Mouse (Mus musculus): ENCODE data around the gene Ppp4r3a. TPM values are rescaled to one million over a fixed set of nuclear protein-coding genes. Genes with fewer than 3 reads are reported as not detected.
"Not testable (repeated sequence)": the region's sequence is repeated elsewhere in the genome, so short reads cannot be mapped to it uniquely, and the experiment has no call there.

Gene Ppp4r3a
- polyA plus RNA-seq (2015; fragmentation: Nextera tagmentation; extraction: Ambion mirVana) = 39.4 and 41.3 TPM in 2 replicates

- peak within 1 kb of the TSS; percentile 98 for H3K9ac ChIP-seq
- WGBS = under 1% methylated on average over 88 of the region's 90 CpGs
These were observed at the start of gene Ppp4r3a for GRCm38 (mm10) chr12:101083076-101083838. Ppp4r3a (minus strand) TSS chr12:101083702.

GRCm38 (mm10) chr12:101123013-101123412 is 39.5 kb upstream of the Ppp4r3a start:
- no peak for ATAC-seq (ENCODE audit: borderline replicate concordance, extremely low read depth, low FRiP score, low TSS enrichment)
- no peaks in the 10 kb centered on the region for H3K4me1 ChIP-seq
- H3K9ac ChIP-seq = no peak overlapping the region
- no peak overlapping the region for H3K4me3 ChIP-seq
- no peak overlapping the region for H3K4me2 ChIP-seq
- no peaks in the 10 kb centered on the region for H3K36me3 ChIP-seq
- no peaks in the 10 kb centered on the region for H3K27me3 ChIP-seq
- H3K27ac ChIP-seq = no peak overlapping the region
- WGBS = 16% methylated on average over 1 of the region's 1 CpGs
- H3K9me3 ChIP-seq = no peaks in the 10 kb centered on the region

More at GRCm38 (mm10) chr12:101083076-101083838, at the start of gene Ppp4r3a:
- Histone ChIP-seq H3K27me3 (no peaks in the 10 kb centered on the region), H3K4me1 (peaks cover 20% of the 10 kb centered on the region), H3K4me2 (peak within 1 kb of the TSS; percentile 85), H3K36me3 (peaks cover 3% of the 10 kb centered on the region; the same call in 1 of the 2 replicates), H3K27ac (peak within 1 kb of the TSS; percentile 100), H3K4me3 (peak within 1 kb of the TSS; percentile 83), H3K9me3 (no peaks in the 10 kb centered on the region)
- ATAC-seq (ENCODE audit: borderline replicate concordance, extremely low read depth, low FRiP score, low TSS enrichment) = peak; percentile 97

DNA sequence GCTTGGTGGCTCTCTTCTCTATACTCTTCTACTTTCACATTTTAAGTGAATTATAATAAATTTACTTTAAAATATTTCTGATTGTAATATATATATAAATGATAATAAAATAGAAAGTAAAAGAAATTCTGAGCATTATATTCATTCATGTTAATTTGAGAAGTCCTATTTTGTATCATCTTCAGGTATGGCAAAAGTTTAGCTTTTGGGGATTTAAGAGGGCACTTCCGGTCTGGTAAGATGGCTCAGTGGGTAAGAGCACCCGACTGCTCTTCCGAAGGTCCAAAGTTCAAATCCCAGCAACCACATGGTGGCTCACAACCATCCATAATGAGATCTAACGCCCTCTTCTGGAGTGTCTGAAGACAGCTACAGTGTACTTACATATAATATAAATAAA is 38.6 kb upstream of the Ppp4r3a start:
- H3K27me3 ChIP-seq; H3K27ac ChIP-seq; H3K4me2 ChIP-seq; H3K4me1 ChIP-seq; H3K9ac ChIP-seq; H3K36me3 ChIP-seq; H3K9me3 ChIP-seq; H3K4me3 ChIP-seq; ATAC-seq (ENCODE audit: borderline replicate concordance, extremely low read depth, low FRiP score, low TSS enrichment): not testable (repeated sequence)
- 60% methylated on average over 4 of the region's 4 CpGs for WGBS

- not testable (repeated sequence) for H3K36me3 ChIP-seq; ATAC-seq (ENCODE audit: borderline replicate concordance, extremely low read depth, low FRiP score, low TSS enrichment)
- 71% methylated on average over 3 of the region's 3 CpGs for WGBS
These were observed 26.5 kb upstream of the Ppp4r3a start for GRCm38 (mm10) chr12:101109794-101110585.

GRCm38 (mm10) chr12:101107722-101108121 is 24.2 kb upstream of the Ppp4r3a start:
- Histone ChIP-seq H3K9ac (no peak overlapping the region), H3K36me3 (no peaks in the 10 kb centered on the region), H3K4me3 (no peak overlapping the region), H3K27me3 (no peaks in the 10 kb centered on the region), H3K4me1 (no peaks in the 10 kb centered on the region), H3K9me3 (no peaks in the 10 kb centered on the region), H3K27ac (no peak overlapping the region), H3K4me2 (no peak overlapping the region)
- no peak for ATAC-seq (ENCODE audit: borderline replicate concordance, extremely low read depth, low FRiP score, low TSS enrichment)
- WGBS = 90% methylated on average over 1 of the region's 1 CpGs

More at GRCm38 (mm10) chr12:101109794-101110585, 26.5 kb upstream of the Ppp4r3a start:
- not testable (repeated sequence) for H3K27me3 ChIP-seq, H3K9me3 ChIP-seq, H3K4me2 ChIP-seq, H3K4me1 ChIP-seq, H3K27ac ChIP-seq, H3K4me3 ChIP-seq, H3K9ac ChIP-seq

DNA sequence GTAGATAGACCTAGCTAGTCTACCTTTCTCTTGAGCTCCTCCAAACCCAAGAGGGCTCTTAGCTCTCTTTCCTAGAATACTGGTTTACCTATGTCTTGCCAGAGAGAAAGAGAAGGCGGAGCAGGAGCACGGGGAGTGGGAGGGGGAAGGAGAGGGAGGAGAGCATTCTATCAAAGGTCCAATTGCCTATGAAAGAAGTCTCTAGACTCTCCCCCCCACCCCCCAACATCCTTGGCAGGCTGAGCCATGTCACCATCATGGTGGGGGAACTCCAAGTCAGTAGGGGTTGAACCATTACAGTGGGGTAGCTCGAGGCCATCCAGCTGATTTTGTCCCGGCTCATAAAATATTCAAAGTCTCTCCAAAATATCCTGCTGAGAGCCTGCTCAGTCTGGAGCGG is 22.1 kb upstream of the Ppp4r3a start:
- Histone ChIP-seq H3K4me3 (no peak overlapping the region), H3K27me3 (no peaks in the 10 kb centered on the region), H3K4me1 (no peaks in the 10 kb centered on the region), H3K4me2 (no peak overlapping the region), H3K9me3 (no peaks in the 10 kb centered on the region), H3K9ac (no peak overlapping the region), H3K27ac (no peak overlapping the region), H3K36me3 (no peaks in the 10 kb centered on the region)
- no peak for ATAC-seq (ENCODE audit: borderline replicate concordance, extremely low read depth, low FRiP score, low TSS enrichment)
- WGBS = 62% methylated on average over 5 of the region's 5 CpGs

GRCm38 (mm10) chr12:101102648-101103047 is 19.1 kb upstream of the Ppp4r3a start:
- Histone ChIP-seq H3K4me1 (no peaks in the 10 kb centered on the region), H3K27ac (no peak overlapping the region), H3K4me3 (no peak overlapping the region), H3K9me3 (no peaks in the 10 kb centered on the region), H3K4me2 (no peak overlapping the region), H3K36me3 (no peaks in the 10 kb centered on the region), H3K27me3 (no peaks in the 10 kb centered on the region), H3K9ac (no peak overlapping the region)
- no peak for ATAC-seq (ENCODE audit: borderline replicate concordance, extremely low read depth, low FRiP score, low TSS enrichment)
- 66% methylated on average over 3 of the region's 3 CpGs for WGBS

DNA sequence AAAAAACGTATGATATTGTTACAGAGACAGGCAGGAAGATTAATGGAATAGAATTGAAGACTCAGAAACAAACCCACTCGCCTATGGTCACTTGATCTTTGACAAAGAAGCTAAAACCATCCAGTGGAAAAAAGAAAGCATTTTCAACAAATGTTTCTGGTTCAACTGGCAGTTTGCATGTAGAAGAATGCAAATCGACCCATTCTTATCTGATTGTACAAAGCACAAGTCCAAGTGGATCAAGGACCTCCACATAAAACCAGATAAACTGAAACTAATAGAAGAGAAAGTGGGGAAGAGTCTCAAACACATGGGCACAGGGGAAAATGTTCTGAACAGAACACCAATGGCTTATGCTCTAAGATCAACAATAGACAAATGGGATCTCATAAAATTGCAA is 10.2 kb upstream of the Ppp4r3a start:
- ATAC-seq (ENCODE audit: borderline replicate concordance, extremely low read depth, low FRiP score, low TSS enrichment); H3K9me3 ChIP-seq; H3K36me3 ChIP-seq; H3K4me2 ChIP-seq; H3K4me3 ChIP-seq; H3K27me3 ChIP-seq; H3K4me1 ChIP-seq; H3K27ac ChIP-seq; H3K9ac ChIP-seq: not testable (repeated sequence)
- WGBS = 42% methylated on average over 3 of the region's 3 CpGs

DNA sequence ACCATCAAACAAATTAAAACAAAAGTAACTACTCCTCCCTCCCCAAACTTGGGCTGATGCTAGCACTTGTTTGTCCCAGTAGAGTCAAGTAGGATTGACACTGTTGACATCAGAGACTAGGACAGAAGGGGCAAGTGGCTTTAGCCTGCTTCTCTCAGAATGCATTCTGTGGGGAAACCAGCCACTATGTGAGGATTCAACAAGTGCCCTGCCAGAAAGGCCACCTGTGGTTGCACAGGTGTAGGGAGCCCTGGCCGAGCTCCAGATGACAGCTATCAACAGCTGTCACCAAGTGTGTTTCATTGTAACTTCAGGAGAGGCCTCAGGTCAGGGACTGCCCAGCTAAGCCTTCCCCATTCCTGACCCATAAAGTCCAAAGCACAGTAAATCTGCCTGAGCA is 6.5 kb upstream of the Ppp4r3a start:
- Histone ChIP-seq H3K4me1 (no peaks in the 10 kb centered on the region), H3K27ac (no peak overlapping the region), H3K4me3 (no peak overlapping the region), H3K9me3 (no peaks in the 10 kb centered on the region), H3K4me2 (no peak overlapping the region), H3K9ac (no peak overlapping the region), H3K27me3 (no peaks in the 10 kb centered on the region), H3K36me3 (no peaks in the 10 kb centered on the region)
- WGBS = 74% methylated on average over 1 of the region's 1 CpGs
- no peak for ATAC-seq (ENCODE audit: borderline replicate concordance, extremely low read depth, low FRiP score, low TSS enrichment)

DNA sequence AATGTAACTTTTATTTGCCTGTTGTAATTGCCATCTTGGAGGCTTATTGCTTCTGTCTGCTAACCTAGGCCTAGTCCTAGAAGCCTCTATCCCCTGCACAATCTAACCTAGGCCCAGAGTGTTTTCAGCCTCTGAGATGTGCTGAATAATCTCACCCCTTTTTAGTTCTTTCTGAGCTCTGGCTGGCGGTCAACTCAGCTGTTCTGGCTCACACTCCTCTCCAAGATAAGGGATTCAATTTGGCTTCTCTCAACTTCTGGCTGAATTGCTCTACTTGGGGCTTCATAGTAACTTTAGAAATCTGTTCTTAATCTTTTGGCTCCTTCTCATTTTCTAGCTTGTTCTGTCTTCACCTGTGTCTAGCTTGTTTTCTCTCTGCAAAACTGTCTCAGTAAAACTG is 3.9 kb upstream of the Ppp4r3a start:
- Histone ChIP-seq H3K36me3 (no peaks in the 10 kb centered on the region), H3K4me2 (no peak overlapping the region), H3K9ac (no peak overlapping the region), H3K27ac (no peak overlapping the region), H3K4me1 (peaks cover 7% of the 10 kb centered on the region; the same call in 1 of the 2 replicates), H3K9me3 (no peaks in the 10 kb centered on the region), H3K27me3 (no peaks in the 10 kb centered on the region), H3K4me3 (no peak overlapping the region)
- ATAC-seq (ENCODE audit: borderline replicate concordance, extremely low read depth, low FRiP score, low TSS enrichment) = no peak
- WGBS = 45% methylated on average over 1 of the region's 1 CpGs

DNA sequence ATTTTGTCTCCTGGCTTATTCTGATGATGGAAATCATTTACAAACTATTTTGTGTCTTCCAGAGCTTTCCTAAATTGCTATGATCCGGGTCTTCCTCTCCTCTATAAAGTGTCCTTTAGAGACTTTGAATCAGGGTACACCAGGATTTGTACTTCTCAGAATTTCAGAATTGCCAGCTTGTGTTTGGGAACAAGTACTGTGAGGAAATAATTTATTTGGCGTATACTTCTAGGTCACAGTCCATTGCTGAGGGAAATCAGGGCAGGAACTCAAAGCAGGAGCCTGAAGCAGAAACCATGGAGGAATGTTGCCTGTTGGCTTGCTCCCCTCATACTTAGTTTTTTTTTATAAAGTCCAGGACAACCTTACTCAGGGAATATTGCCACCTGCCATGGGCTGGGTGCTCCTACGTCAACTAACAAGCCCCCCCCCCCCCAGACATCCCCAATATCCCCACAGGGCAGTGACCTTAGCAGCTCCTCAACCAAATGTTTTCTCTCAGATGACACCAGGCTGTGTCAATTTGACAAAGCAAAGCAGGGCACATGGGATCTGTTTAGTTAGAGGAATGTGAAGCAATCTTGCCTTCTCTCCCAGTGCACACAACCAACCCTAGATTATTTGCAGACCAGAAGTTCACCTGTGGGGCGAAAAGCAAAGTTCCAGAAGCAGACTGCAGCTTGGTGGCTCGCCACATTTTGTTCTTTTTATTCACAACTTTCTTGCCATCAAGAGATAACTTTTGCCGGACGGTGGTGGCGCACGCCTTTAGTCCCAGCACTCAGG is 1.6 kb upstream of the Ppp4r3a start:
- no peaks in the 10 kb centered on the region for H3K9me3 ChIP-seq
- no peak overlapping the region for H3K4me3 ChIP-seq
- peak overlapping the region; percentile 85; the same call in 1 of the 2 replicates for H3K4me2 ChIP-seq
- H3K4me1 ChIP-seq = peaks cover 17% of the 10 kb centered on the region
- H3K27me3 ChIP-seq = no peaks in the 10 kb centered on the region
- no peak overlapping the region for H3K27ac ChIP-seq
- no peak for ATAC-seq (ENCODE audit: borderline replicate concordance, extremely low read depth, low FRiP score, low TSS enrichment)
- no peaks in the 10 kb centered on the region; the same call in 1 of the 2 replicates for H3K36me3 ChIP-seq
- H3K9ac ChIP-seq = no peak overlapping the region
- 86% methylated on average over 9 of the region's 9 CpGs for WGBS

Data from lung, embryonic 15.5 days (tissue).